Mouse (Mus musculus) intestine, postnatal 0 days (tissue): Measurements from ENCODE around the gene Odr4. TPM values are rescaled to one million over a fixed set of nuclear protein-coding genes. Genes with fewer than 3 reads are reported as not detected.

ENCODE experiments used
- ATAC-seq: fragments of 200-750 bp; cut with Nextera tagmentation; 2 replicates; pipeline ENCODE4 v1.8.0; 2017; ENCODE audit warnings: mild to moderate bottlenecking, moderate TSS enrichment, moderate library complexity
- H3K27ac ChIP-seq: fragments of 300-500 bp; sonication (generic); 2 replicates; pipeline ENCODE4 v1.5.1; 2014; ENCODE audit warnings: mild to moderate bottlenecking, low read depth, low read length, moderate library complexity
- H3K27me3 ChIP-seq: fragments of 300-500 bp; sonication (generic); replicated peaks from 2 replicates; pipeline ENCODE4 v1.6.1; 2014; ENCODE audit warnings: low read length, mixed read lengths; ENCODE audit not compliant: control insufficient read depth, insufficient read depth
- H3K36me3 ChIP-seq: fragments of 300-500 bp; sonication (generic); 2 replicates; pipeline ENCODE4 v1.6.1; 2014; ENCODE audit warnings: mild to moderate bottlenecking, moderate library complexity; ENCODE audit not compliant: control insufficient read depth, insufficient read depth
- H3K4me1 ChIP-seq: fragments of 300-500 bp; sonication (generic); replicated peaks from 2 replicates; pipeline ENCODE4 v1.6.1; 2014; ENCODE audit warnings: antibody characterized with exemption, low read length, mixed read lengths; ENCODE audit not compliant: control insufficient read depth, insufficient read depth
- H3K4me2 ChIP-seq: fragments of 300-500 bp; sonication (generic); replicated peaks from 2 replicates; pipeline ENCODE4 v1.6.1; 2014; ENCODE audit warnings: low read depth, mild to moderate bottlenecking, moderate library complexity
- H3K4me3 ChIP-seq: fragments of 300-500 bp; sonication (generic); 2 replicates; pipeline ENCODE4 v1.5.1; 2014; ENCODE audit warnings: low read depth, low read length
- H3K9ac ChIP-seq: fragments of 300-500 bp; sonication (generic); 2 replicates; pipeline ENCODE4 v1.6.1; 2014; ENCODE audit warnings: mild to moderate bottlenecking, low read depth, low read length
- H3K9me3 ChIP-seq: fragments of 300-500 bp; sonication (generic); 2 replicates; pipeline ENCODE4 v1.6.1; 2016; ENCODE audit warnings: mixed run types; ENCODE audit not compliant: control insufficient read depth
- CTCF ChIP-seq: sonication (generic); IDR thresholded peaks from 2 replicates; pipeline ENCODE4 v1.5.1; 2016; ENCODE audit warnings: low read depth, mild to moderate bottlenecking, control low read depth, antibody characterized with exemption, moderate library complexity
- WGBS: fragments of 180-500 bp; shearing (Covaris S2); extraction: QIAGEN DNeasy Blood & Tissue Kit; methylation state at CpG from one replicate; pipeline ENCODE4 v1.1.7; 2014; 5-methylcytosine and 5-hydroxymethylcytosine counted together
- polyA plus RNA-seq: library from polyadenylated mRNA; unstranded; fragments of >200 nt; fragmentation: Nextera tagmentation; extraction: Ambion mirVana; gene quantifications from 2 replicates; pipeline ENCODE4 v1.2.1, GENCODE M21; 2015

The Odr4 gene
- polyA plus RNA-seq, 1 experiment from 2014 or later = 29.2 TPM

- ATAC-seq = peak; percentile 1; the same call in 1 of the 2 replicates
- Histone ChIP-seq H3K36me3 (peaks cover 30% of the 10 kb centered on the region), H3K4me3 (peak overlapping the region; percentile 68), H3K9ac (peak overlapping the region; percentile 45), H3K9me3 (no peaks in the 10 kb centered on the region), H3K4me1 (0 out of 2 replicates have a peak, but pooled peaks cover 4% of the 10 kb centered on the region), H3K4me2 (peak overlapping the region; percentile 61), H3K27me3 (no peaks in the 10 kb centered on the region), H3K27ac (peak overlapping the region; percentile 85; the same call in 1 of the 2 replicates)
- 20% methylated on average over 11 of the region's 11 CpGs for WGBS
- no peak for TF ChIP-seq CTCF
These were observed 796 bp downstream of the Odr4 start for GRCm38 (mm10) chr1:150391931-150392637.

DNA sequence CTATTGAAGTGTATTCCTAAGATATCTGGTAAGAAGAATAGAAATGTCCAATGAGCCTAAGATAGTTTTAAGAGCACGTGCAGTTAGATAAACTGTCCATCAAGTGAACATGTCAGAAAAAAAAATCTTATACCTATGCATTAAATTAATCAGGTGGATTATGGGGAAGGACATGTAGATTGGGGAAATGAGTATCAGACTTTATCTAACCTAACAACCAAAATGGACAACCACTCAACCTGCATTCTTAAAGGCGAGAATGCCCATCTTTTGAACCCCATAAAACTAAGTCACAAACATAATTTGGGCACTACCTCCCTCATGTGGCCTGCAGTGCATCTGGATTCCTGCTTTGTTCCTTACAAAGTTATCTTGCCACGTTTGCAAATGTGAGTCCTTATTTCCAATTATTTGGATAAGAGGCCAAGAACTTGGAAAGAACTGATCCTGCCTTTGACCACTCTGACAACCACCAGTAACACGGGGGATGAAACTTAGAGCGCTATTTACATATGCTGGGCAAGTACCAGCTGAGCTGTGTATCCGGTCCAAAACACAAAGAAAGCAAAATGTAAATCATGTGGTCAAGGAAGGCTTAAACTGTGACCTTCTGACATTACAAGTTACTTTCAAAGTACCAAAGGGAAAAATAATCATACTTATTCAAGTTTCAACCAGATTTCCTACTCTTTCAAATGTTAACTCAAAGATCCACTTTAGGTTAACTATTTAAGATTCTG lies 3.3 kb downstream of the Odr4 start:
- Histone ChIP-seq H3K27ac (no peak overlapping the region), H3K4me1 (0 out of 2 replicates have a peak, but pooled peaks cover 4% of the 10 kb centered on the region), H3K27me3 (no peaks in the 10 kb centered on the region), H3K36me3 (peaks cover 42% of the 10 kb centered on the region), H3K4me3 (no peak overlapping the region), H3K4me2 (no peak overlapping the region), H3K9ac (no peak overlapping the region), H3K9me3 (no peaks in the 10 kb centered on the region)
- whole genome bisulfite sequencing = 88% methylated on average over 6 of the region's 6 CpGs
- no peak for ATAC-seq
- TF ChIP-seq CTCF = no peak

- no peak overlapping the region for H3K9ac ChIP-seq
- no peak overlapping the region for H3K27ac ChIP-seq
- H3K4me2 ChIP-seq = no peak overlapping the region
- H3K27me3 ChIP-seq = no peaks in the 10 kb centered on the region
- TF ChIP-seq CTCF = no peak
- no peak for ATAC-seq
- WGBS = 95% methylated on average over 9 of the region's 9 CpGs
- 0 out of 2 replicates have a peak, but pooled peaks cover 4% of the 10 kb centered on the region for H3K4me1 ChIP-seq
- peaks cover 44% of the 10 kb centered on the region for H3K36me3 ChIP-seq
- no peaks in the 10 kb centered on the region for H3K9me3 ChIP-seq
- H3K4me3 ChIP-seq = no peak overlapping the region
These were observed 5.3 kb downstream of the Odr4 start for GRCm38 (mm10) chr1:150387572-150387971.

- Histone ChIP-seq H3K27me3 (no peaks in the 10 kb centered on the region), H3K36me3 (peaks cover 44% of the 10 kb centered on the region), H3K9ac (no peak overlapping the region), H3K27ac (no peak overlapping the region), H3K4me1 (no peaks in the 10 kb centered on the region), H3K9me3 (no peaks in the 10 kb centered on the region), H3K4me2 (no peak overlapping the region), H3K4me3 (no peak overlapping the region)
- no peak for TF ChIP-seq CTCF
- no peak for ATAC-seq
- WGBS = 94% methylated on average over 4 of the region's 4 CpGs
These were observed 8.7 kb downstream of the Odr4 start for GRCm38 (mm10) chr1:150384138-150384537.

GRCm38 (mm10) chr1:150374247-150374646 lies 18.6 kb downstream of the Odr4 start:
- peaks cover 19% of the 10 kb centered on the region for H3K36me3 ChIP-seq
- no peaks in the 10 kb centered on the region for H3K4me1 ChIP-seq
- H3K9me3 ChIP-seq = no peaks in the 10 kb centered on the region
- H3K4me2 ChIP-seq = no peak overlapping the region
- no peak overlapping the region for H3K27ac ChIP-seq
- no peak for ATAC-seq
- H3K9ac ChIP-seq = no peak overlapping the region
- H3K4me3 ChIP-seq = no peak overlapping the region
- no peaks in the 10 kb centered on the region for H3K27me3 ChIP-seq
- no peak for TF ChIP-seq CTCF
- WGBS = 92% methylated on average over 2 of the region's 2 CpGs

- H3K27ac ChIP-seq = no peak overlapping the region
- H3K27me3 ChIP-seq = no peaks in the 10 kb centered on the region
- peak; percentile 56 for TF ChIP-seq CTCF
- H3K36me3 ChIP-seq = peaks cover 19% of the 10 kb centered on the region
- ATAC-seq = no peak
- H3K4me2 ChIP-seq = no peak overlapping the region
- H3K4me3 ChIP-seq = no peak overlapping the region
- 78% methylated on average over 3 of the region's 3 CpGs for WGBS
- no peaks in the 10 kb centered on the region for H3K4me1 ChIP-seq
- H3K9ac ChIP-seq = no peak overlapping the region
- no peaks in the 10 kb centered on the region for H3K9me3 ChIP-seq
These were observed 20.0 kb downstream of the Odr4 start for GRCm38 (mm10) chr1:150372895-150373294.
